Mouse (Mus musculus): ENCODE measurements around the gene Ggt6.

- TF ChIP-seq ELF1 (IDR thresholded peaks at IDR 0.05; ENCODE audit: low read depth, low read length) (no peak), CTCF (IDR thresholded peaks at IDR 0.05 in 2 of 3, conservative IDR thresholded peaks at IDR 0.05 in 1 of 3; ENCODE audit: control insufficient read depth in 1 of 3, insufficient read depth in 1 of 3, low read depth in 2 of 3, low read length in 3 of 3, poor library complexity in 1 of 3, severe bottlenecking in 1 of 3) (no peak), ETS1 (IDR thresholded peaks at IDR 0.05; ENCODE audit: low read depth, low read length) (no peak), NRF1 (IDR thresholded peaks at IDR 0.05; ENCODE audit: insufficient read depth, low read depth, low read length, poor library complexity, severe bottlenecking) (no peak), TAL1 (IDR thresholded peaks at IDR 0.05; ENCODE audit: low read length) (no peak), POLR2A (IDR thresholded peaks at IDR 0.05; ENCODE audit: control insufficient read depth in 1 of 2, insufficient read depth in 1 of 2, low read depth in 1 of 2, low read length in 2 of 2, poor library complexity in 1 of 2) (no peak), POLR2AphosphoS5 (IDR thresholded peaks at IDR 0.05; ENCODE audit: borderline replicate concordance, low read depth, low read length) (no peak), ZC3H11A (IDR thresholded peaks at IDR 0.05; ENCODE audit: low read depth, low read length) (no peak), GATA1 (IDR thresholded peaks at IDR 0.05; ENCODE audit: low read depth, low read length) (no peak), USF1 (IDR thresholded peaks at IDR 0.05; ENCODE audit: low read depth, low read length) (no peak), GABPA (IDR thresholded peaks at IDR 0.05; ENCODE audit: low read depth, low read length) (no peak), MAFK (IDR thresholded peaks at IDR 0.05; ENCODE audit: borderline replicate concordance, low read depth, low read length) (no peak)
Measured at GRCm38 (mm10) chr11:72407081-72407480, 28.2 kb upstream of the Ggt6 start.

All from MEL (cell line).